Mouse (Mus musculus) retina, postnatal 1 day (tissue): ENCODE measurements around the gene Slc7a1.
A peak's percentile ranks its signal among the peaks of the same experiment; 100 is the strongest.

Source experiments
- DNase-seq: peaks from one replicate; pipeline ENCODE4 v3.0.0-alpha.2; 2012

The Slc7a1 gene

GRCm38 (mm10) chr5:148399660-148400443 lies at the start of gene Slc7a1:
Gene Slc7a1, minus strand, starts transcription at chr5:148399904.
- DNase-seq = peak; percentile 93

- DNase-seq = no peak
Observed at GRCm38 (mm10) chr5:148444974-148445373, 45.3 kb upstream of the Slc7a1 start.

- DNase-seq = no peak
Observed at GRCm38 (mm10) chr5:148443734-148444133, 44.0 kb upstream of the Slc7a1 start.

- no peak for DNase-seq
Observed at GRCm38 (mm10) chr5:148435660-148436059, 36.0 kb upstream of the Slc7a1 start.

GRCm38 (mm10) chr5:148432121-148432520 lies 32.4 kb upstream of the Slc7a1 start:
- no peak for DNase-seq

- DNase-seq = no peak
Observed at GRCm38 (mm10) chr5:148428846-148429245, 29.1 kb upstream of the Slc7a1 start.

GRCm38 (mm10) chr5:148425136-148425535 lies 25.4 kb upstream of the Slc7a1 start:
- no peak for DNase-seq

- DNase-seq = no peak
Observed at GRCm38 (mm10) chr5:148421326-148421725, 21.6 kb upstream of the Slc7a1 start.

GRCm38 (mm10) chr5:148419112-148419526 lies 19.4 kb upstream of the Slc7a1 start:
- DNase-seq = peak; percentile 89

- DNase-seq = no peak
Observed at GRCm38 (mm10) chr5:148418436-148418835, 18.7 kb upstream of the Slc7a1 start.

- no peak for DNase-seq
Observed at GRCm38 (mm10) chr5:148417756-148418155, 18.1 kb upstream of the Slc7a1 start.

GRCm38 (mm10) chr5:148416461-148416860 lies 16.8 kb upstream of the Slc7a1 start:
- DNase-seq = no peak

GRCm38 (mm10) chr5:148414233-148414632 lies 14.5 kb upstream of the Slc7a1 start:
- no peak for DNase-seq

GRCm38 (mm10) chr5:148412504-148412903 lies 12.8 kb upstream of the Slc7a1 start:
- no peak for DNase-seq

GRCm38 (mm10) chr5:148409465-148409864 lies 9.8 kb upstream of the Slc7a1 start:
- DNase-seq = no peak

GRCm38 (mm10) chr5:148406913-148407312 lies 7.2 kb upstream of the Slc7a1 start:
- no peak for DNase-seq

- DNase-seq = no peak
Observed at GRCm38 (mm10) chr5:148404548-148404947, 4.8 kb upstream of the Slc7a1 start.

GRCm38 (mm10) chr5:148402641-148403040 lies 2.9 kb upstream of the Slc7a1 start:
- peak; percentile 23 for DNase-seq

GRCm38 (mm10) chr5:148398766-148399659 lies 691 bp downstream of the Slc7a1 start:
- peak; percentile 46 for DNase-seq

GRCm38 (mm10) chr5:148398451-148398765 lies 1.3 kb downstream of the Slc7a1 start:
- DNase-seq = no peak

- DNase-seq = peak; percentile 40
Observed at GRCm38 (mm10) chr5:148397911-148398310, 1.8 kb downstream of the Slc7a1 start.

GRCm38 (mm10) chr5:148397418-148397817 lies 2.3 kb downstream of the Slc7a1 start:
- DNase-seq = no peak

- DNase-seq = no peak
Observed at GRCm38 (mm10) chr5:148393316-148393715, 6.4 kb downstream of the Slc7a1 start.

GRCm38 (mm10) chr5:148392831-148393230 lies 6.9 kb downstream of the Slc7a1 start:
- DNase-seq = no peak
